ENCODE assay signal across 8 mouse cellular contexts in the genomic region with DNA sequence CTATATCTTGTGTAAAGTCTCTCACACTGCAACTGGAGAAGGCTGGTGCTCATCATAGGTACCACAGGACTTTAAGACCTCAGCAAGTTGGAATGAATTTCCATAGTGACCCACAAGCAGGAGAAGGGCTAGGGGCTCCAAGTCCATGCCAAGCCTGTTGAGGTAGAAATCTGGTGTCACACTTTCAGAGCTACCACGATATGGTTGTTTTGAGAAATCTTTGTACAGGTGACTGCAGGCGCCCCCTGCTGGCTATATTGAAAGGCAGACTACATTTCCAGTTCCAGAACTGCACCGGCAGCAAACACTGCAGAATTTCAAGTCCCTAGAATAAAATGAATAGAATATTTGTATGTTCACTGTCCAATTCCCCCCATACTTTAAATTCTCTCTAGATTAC. TPM values are rescaled to one million over a fixed set of nuclear protein-coding genes. Genes with fewer than 3 reads are reported as not detected.
DNase-seq lines count a peak whose midpoint lies in the region; ATAC-seq and TF ChIP-seq lines count a peak whose summit lies in the region.

No protein-coding gene starts in this region.

- peak; percentile 90 for TF ChIP-seq CTCF in kidney, postnatal 0 days (IDR thresholded peaks at IDR 0.05; ENCODE audit: low read depth)
- peak; percentile 86 for TF ChIP-seq CTCF in liver, embryonic 14.5 days (IDR thresholded peaks at IDR 0.05; ENCODE audit: low read depth)

- no peak overlapping the region for H3K27ac ChIP-seq in kidney, postnatal 0 days
- no peak overlapping the region for H3K27ac ChIP-seq in liver, embryonic 14.5 days

- H3K9me3 ChIP-seq in kidney, postnatal 0 days (replicated peaks; ENCODE audit: low read length): no peaks in the 10 kb centered on the region
- H3K9me3 ChIP-seq in liver, embryonic 14.5 days (ENCODE audit: control insufficient read depth, low read length): no peaks in the 10 kb centered on the region

- H3K27me3 ChIP-seq in kidney, postnatal 0 days (ENCODE audit: insufficient read depth, low read length): no peaks in the 10 kb centered on the region
- no peaks in the 10 kb centered on the region for H3K27me3 ChIP-seq in liver, embryonic 14.5 days (ENCODE audit: control insufficient read depth, insufficient read depth, low read length)

- H3K4me3 ChIP-seq in kidney, postnatal 0 days (replicated peaks; ENCODE audit: low read depth, low read length): no peak overlapping the region
- H3K4me3 ChIP-seq in liver, embryonic 14.5 days (ENCODE audit: insufficient read depth in 1 of 2, low read depth in 2 of 2, low read length in 2 of 2): no peak overlapping the region

- no peaks in the 10 kb centered on the region for H3K4me1 ChIP-seq in kidney, postnatal 0 days (replicated peaks; ENCODE audit: insufficient read depth, low read length)
- H3K4me1 ChIP-seq in liver, embryonic 14.5 days (replicated peaks; ENCODE audit: control insufficient read depth in 2 of 2, insufficient read depth in 2 of 2, low read length in 1 of 2): peaks cover 9 to 11% of the 10 kb centered on the region in 2 experiments

- H3K36me3 ChIP-seq in kidney, postnatal 0 days (ENCODE audit: insufficient read depth, low read length): no peaks in the 10 kb centered on the region
- H3K36me3 ChIP-seq in liver, embryonic 14.5 days (replicated peaks; ENCODE audit: control insufficient read depth, insufficient read depth, low read depth): no peaks in the 10 kb centered on the region

- peak; percentile 87 for DNase-seq in CD4-positive, CD25-positive, alpha-beta regulatory T cell, adult 2 months (ENCODE audit: low read depth, low spot score)
- DNase-seq in ovary, postnatal 14 days (ENCODE audit: low spot score): peak; percentile 53
- no peak for DNase-seq in ovary, postnatal 10 days (ENCODE audit: low spot score)
- peak; percentile 76 to 86 for DNase-seq in cerebellum, postnatal 25 days
- peak; percentile 85 for DNase-seq in kidney, postnatal 0 days (ENCODE audit: low spot score)
- DNase-seq in liver, embryonic 14.5 days (ENCODE audit: low read depth in 3 of 3, low spot score in 3 of 3): peak in 2 of 3 experiments; percentile 53 to 55
- DNase-seq in spleen, adult 12 weeks (ENCODE audit: low spot score): peak; percentile 69

- no peak for ATAC-seq in CD4-positive, CD25-positive, alpha-beta regulatory T cell, adult 4 months
- no peak for ATAC-seq in kidney, postnatal 0 days (replicated peaks; ENCODE audit: low FRiP score, low read depth)
- ATAC-seq in liver, embryonic 14.5 days (ENCODE audit: insufficient read depth): no peak

- H3K9ac ChIP-seq in kidney, postnatal 0 days (ENCODE audit: low read depth, low read length): no peak overlapping the region
- no peak overlapping the region for H3K9ac ChIP-seq in liver, embryonic 14.5 days (replicated peaks)

- no peak overlapping the region for H3K4me2 ChIP-seq in kidney, postnatal 0 days (ENCODE audit: low read length)
- no peak overlapping the region for H3K4me2 ChIP-seq in liver, embryonic 14.5 days (ENCODE audit: low read depth)

- WGBS in kidney, postnatal 0 days: 4% methylated on average over 3 of the region's 3 CpGs
- 3% methylated on average over 3 of the region's 3 CpGs for whole genome bisulfite sequencing in liver, embryonic 14.5 days (ENCODE audit: insufficient replicate concordance)

- no peak for TF ChIP-seq EP300 in liver, embryonic 14.5 days (IDR thresholded peaks at IDR 0.05; ENCODE audit: low read depth)

RNA-seq across cellular contexts. Expression of a gene that starts 3.4 kb away (rescaled TPM):
- 10 to 100 TPM; 16.4 to 24.4 TPM for polyA plus RNA-seq in CD4-positive, CD25-positive, alpha-beta regulatory T cell, adult 4 months (2017; shearing (Covaris generic))
- polyA plus RNA-seq in kidney, postnatal 0 days (2015; fragmentation: Nextera tagmentation; extraction: Ambion mirVana): 2.1 and 2.3 TPM in 2 replicates
- polyA plus RNA-seq in liver, embryonic 14.5 days (2012; rRNA removed): 12.2 and 17.2 TPM in 2 replicates
- polyA plus RNA-seq in liver, embryonic 14.5 days (2014; fragmentation: Nextera tagmentation; extraction: Ambion mirVana): 11.7 and 14.7 TPM in 2 replicates
